Mouse (Mus musculus): ENCODE measurements around the gene Syne1.

DNA sequence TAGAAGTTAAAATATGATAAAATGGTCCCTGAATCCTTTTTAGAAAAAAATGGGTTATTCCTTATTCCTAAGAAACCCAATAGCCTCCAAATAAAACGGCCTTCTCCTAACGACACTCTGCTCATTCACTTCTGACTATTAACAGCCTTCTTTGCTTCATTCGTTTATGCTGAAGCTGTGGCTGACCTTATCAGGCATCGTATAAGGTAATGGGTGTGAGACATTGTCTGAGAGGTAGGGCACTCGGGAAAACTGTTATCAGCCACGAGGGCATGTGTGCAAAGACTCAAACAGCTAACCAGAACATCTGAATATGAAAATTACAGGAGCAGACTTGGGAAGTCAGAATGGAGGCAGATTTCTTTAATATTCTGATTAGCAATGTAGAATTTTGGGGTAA, 45.3 kb upstream of the Syne1 start:
- TF ChIP-seq CTCF (IDR thresholded peaks at IDR 0.05; ENCODE audit: low read depth) (no peak), EP300 (optimal IDR thresholded peaks at IDR 0.05) (no peak)
